Mouse (Mus musculus): ENCODE data around the gene Cx3cl1.

Cx3cl1 gene

DNA sequence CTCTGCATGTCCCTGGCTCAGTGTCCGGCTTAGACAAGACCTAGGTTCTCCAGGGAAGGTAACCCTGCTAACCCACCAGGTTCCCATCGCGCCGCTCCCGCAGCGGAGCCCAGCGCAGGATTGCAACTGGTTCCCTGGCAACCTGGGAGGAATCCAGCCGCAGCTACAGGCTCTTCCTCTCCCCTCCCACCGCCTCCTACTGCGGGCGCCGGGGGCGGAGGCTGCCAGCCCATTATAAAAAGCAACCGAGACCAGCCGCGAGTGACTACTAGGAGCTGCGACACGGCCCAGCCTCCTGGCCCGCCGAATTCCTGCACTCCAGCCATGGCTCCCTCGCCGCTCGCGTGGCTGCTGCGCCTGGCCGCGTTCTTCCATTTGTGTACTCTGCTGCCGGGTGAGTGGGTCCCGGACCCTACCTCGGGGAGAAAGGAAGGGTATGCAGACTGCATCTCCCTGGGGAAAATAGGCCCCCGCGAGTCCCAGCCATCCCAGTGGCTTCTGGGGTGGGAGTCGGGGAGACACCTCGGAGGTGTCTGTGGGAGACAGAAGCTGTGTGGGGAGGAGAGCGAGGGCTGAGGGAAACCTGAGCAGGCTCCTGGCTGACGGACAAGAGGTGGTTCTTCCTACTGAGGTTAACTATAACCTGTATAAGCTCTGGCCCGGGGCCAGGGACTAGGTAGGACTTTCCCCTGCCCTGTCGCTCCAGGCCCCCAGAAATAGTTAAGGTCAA, at the start of gene Cx3cl1:
Cx3cl1 (plus strand) TSS at position 69 of the 730 bp plus-strand sequence.
- in situ Hi-C loops (cut with MboI, MseI) = no loop called here

DNA sequence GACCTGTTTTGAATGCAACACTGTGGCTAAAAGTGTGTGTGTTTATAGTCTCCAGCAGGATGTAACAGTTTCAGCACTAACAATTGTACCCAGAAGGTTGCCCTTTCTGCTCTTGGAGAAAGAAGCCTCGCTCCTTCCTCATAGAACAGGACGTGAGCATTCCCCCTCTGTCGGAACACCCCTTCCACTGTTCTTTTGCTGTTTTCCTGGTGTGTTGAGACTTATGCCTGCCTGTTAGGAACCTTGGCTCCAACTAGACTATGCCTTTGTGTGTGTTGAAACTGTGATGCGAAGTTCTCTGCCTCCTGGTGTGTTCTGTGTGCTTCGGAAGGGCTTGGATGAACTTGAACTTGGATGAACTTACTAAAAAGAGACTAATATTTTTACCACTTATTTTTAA, 45.8 kb upstream of the Cx3cl1 start:
- in situ Hi-C loops (cut with MboI, MseI) = no loop called here

- in situ Hi-C loops (cut with MboI, MseI) = no loop called here
Measured at GRCm38 (mm10) chr8:94729301-94729700, 42.5 kb upstream of the Cx3cl1 start.

DNA sequence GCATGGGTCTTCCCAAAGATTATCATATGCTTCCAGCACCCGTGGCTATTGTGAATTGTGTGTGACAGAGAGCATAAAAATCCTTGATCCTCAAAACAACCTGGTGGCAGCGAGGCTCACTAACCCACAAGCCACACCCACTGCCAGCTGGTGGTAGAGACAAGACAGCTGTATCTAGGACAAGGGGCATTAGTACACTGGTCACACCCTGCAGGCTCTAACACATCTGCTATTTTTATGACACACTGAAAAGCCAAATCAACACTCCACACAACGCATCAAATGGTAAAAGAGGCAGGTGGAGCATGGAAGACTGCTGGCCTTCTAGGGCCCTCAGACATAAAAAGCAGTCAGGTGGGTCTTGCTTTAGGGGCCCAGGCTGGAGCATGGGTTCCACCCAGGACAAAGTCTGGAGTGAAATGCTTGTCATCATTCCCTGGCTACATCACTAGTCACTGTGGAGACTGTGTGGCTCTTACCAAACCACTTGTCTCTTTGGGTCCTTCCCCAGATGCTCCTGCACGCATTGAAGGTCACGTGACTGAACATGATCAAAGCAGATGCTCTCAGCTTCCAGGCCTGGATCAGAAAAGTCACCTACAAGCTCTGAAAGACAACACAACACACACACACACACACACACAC, 37.9 kb upstream of the Cx3cl1 start:
- in situ Hi-C loops (cut with MboI, MseI) = no loop called here

GRCm38 (mm10) chr8:94734735-94735350, 37.0 kb upstream of the Cx3cl1 start:
- in situ Hi-C loops (cut with MboI, MseI) = no loop called here

- in situ Hi-C loops (cut with MboI, MseI) = no loop called here
Measured at GRCm38 (mm10) chr8:94735426-94736094, 36.2 kb upstream of the Cx3cl1 start.

DNA sequence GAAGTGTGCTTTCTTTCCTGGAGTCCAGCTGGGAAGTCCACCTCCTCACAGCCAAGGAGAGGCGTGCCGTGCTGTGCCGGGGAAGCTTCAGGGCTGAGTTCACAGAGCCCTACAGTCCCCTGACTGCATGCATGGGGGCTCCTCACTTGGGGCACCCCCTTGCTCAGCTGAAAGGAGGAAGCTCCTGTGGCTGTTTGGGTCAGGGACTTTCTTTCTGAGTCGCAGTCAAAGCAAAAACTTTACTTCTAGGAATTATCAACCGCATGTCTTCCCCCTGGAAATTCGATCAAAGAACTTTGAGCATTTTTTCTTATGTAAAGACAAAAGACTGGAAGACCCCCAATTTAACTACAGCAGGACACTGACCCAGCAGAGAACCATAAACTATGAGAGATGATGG, 32.0 kb upstream of the Cx3cl1 start:
- in situ Hi-C loops (cut with MboI, MseI) = loop anchor here (10.0 kb wide), 1 partner anchor 445 kb away; no protein-coding TSS in a partner anchor

DNA sequence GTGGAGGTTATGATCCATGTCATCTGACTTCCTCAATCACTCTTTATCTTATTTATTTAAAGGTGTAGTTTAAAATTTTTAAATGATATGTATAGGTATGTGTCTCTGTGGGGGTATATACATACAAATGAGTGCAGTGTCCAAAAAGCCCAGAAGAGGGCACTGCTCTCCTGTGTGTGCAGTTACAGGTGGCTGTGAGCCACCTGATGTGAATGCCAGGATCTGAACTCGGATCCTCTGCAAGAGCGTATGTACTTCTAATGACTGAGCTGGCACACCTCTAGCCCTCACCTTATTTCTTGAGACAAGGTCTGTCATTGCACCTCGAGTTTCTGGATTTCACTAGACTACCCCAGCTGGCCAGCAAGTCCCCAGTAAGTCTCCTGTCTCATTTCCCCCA, 31.2 kb upstream of the Cx3cl1 start:
- in situ Hi-C loops (cut with MboI, MseI) = loop anchor here (10.0 kb wide), 1 partner anchor 444 kb away; no protein-coding TSS in a partner anchor

DNA sequence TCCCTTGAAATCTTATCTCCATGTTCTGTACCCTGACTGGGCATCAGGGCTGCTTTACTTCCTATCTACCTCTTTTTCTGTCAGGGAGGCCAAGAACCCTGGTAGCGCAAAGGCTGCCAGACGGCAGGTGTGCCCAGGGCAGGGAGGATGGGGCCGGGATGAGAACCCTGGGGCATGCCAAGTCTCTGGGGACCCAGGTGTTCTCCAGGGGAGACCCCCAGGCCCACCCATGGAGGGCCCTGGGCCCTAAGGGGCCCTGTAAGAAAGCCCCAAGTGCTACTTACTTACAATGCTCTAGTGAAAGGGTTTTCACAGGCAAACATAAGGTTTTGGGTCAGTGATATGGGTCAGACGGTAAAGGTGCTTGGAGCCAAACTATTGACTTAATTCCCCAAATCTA, 30.1 kb upstream of the Cx3cl1 start:
- in situ Hi-C loops (cut with MboI, MseI) = loop anchor here (10.0 kb wide), 1 partner anchor 443 kb away; no protein-coding TSS in a partner anchor

DNA sequence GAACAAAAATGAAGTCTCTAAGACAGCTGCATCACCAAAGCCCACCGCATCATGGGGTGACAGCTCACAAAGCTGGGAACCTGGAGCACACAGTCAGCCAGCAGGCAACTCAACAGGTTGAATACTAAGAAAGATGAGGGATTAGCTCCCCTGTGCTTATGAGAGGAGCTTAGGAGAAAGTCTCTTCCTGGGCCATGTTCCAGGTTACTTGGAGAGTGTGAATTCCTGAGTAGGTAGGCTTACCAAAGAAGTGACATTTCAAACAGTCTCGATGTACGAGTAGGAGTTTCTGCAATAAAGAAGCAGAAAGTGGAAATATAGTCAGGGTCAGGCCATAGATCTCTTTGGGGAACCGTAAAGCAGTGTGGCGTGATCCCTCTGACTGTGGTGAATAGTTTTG, 27.3 kb upstream of the Cx3cl1 start:
- in situ Hi-C loops (cut with MboI, MseI) = loop anchor here (10.0 kb wide), 1 partner anchor 440 kb away; no protein-coding TSS in a partner anchor

- in situ Hi-C loops (cut with MboI, MseI) = loop anchor here (10.0 kb wide), 1 partner anchor 440 kb away; no protein-coding TSS in a partner anchor
Measured at GRCm38 (mm10) chr8:94744972-94745371, 26.8 kb upstream of the Cx3cl1 start.

GRCm38 (mm10) chr8:94745476-94746184, 26.2 kb upstream of the Cx3cl1 start, which contains the start of gene Ccl22:
Ccl22 (plus strand) TSS chr8:94745590.
- in situ Hi-C loops (cut with MboI, MseI) = loop anchor here (10.0 kb wide), 1 partner anchor 439 kb away; no protein-coding TSS in a partner anchor

GRCm38 (mm10) chr8:94746832-94747231, 25.0 kb upstream of the Cx3cl1 start:
- in situ Hi-C loops (cut with MboI, MseI) = loop anchor here (10.0 kb wide), 1 partner anchor 438 kb away; no protein-coding TSS in a partner anchor

DNA sequence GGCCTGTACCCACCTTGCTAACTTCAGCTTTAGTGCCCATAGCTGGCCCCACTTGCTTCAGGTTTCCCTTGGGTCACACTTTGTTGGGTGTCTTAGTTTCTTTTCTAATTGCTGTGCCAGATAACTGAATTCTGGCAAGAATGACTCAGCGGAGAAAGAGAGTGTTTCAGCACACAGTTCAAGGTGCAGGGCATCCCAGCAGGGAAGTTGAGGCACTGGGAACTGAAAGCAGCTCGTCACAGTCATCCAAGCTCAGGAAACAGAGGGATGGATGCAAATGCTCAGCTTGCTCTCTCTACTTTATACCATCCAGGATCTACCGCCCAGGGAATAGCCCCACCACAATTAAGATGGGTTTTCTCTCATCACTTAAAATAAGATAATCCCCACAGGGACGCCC, 23.4 kb upstream of the Cx3cl1 start:
- in situ Hi-C loops (cut with MboI, MseI) = loop anchor here (10.0 kb wide), 1 partner anchor 436 kb away; no protein-coding TSS in a partner anchor

- in situ Hi-C loops (cut with MboI, MseI) = loop anchor here (10.0 kb wide), 2 partner anchors 435 to 805 kb away; no protein-coding TSS in a partner anchor
Measured at GRCm38 (mm10) chr8:94749942-94750341, 21.9 kb upstream of the Cx3cl1 start.

GRCm38 (mm10) chr8:94751023-94751849, 20.6 kb upstream of the Cx3cl1 start:
- in situ Hi-C loops (cut with MboI, MseI) = loop anchor here (10.0 kb wide), 1 partner anchor 804 kb away; no protein-coding TSS in a partner anchor

DNA sequence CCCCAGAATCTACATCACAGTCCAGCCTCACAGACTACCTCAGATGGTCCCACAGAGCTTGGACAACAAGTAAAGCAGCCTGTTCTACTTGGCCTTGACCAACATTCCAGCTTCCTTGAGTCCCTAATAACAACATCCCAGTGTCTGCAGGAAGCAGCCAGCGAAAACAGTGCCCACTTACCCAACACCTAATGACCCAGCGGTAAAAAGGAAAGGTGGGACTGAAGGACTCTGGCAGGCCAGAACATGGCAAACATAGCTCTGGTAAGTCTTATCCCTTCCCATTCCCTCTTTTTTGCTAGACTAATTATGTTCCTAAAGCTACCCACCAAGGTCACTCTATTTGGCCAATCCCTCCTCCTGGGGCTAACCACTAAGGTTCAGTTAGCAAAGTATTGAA, 17.8 kb upstream of the Cx3cl1 start:
- in situ Hi-C loops (cut with MboI, MseI) = loop anchor here (10.0 kb wide), 1 partner anchor 801 kb away; no protein-coding TSS in a partner anchor

DNA sequence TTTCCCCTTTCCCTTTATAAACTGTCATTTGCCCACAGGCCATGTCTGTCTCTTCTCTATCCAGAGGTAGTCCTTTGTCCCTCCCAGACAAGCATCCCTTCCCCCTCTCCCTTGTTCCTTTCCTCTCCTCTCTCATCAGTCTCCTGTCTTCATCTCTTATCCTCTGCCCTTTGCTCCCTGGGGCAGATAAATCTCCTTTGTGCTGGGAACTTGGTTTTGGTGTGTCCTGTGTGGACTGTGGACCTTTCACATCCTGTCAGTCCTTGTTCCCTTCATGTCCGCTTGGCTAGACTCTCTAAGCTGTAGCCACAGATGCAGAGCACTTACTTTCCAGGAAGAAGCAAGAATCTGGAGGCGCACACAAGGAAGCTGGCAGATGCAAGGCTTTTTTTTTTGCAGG, 17.3 kb upstream of the Cx3cl1 start:
- in situ Hi-C loops (cut with MboI, MseI) = loop anchor here (10.0 kb wide), 1 partner anchor 800 kb away; no protein-coding TSS in a partner anchor

DNA sequence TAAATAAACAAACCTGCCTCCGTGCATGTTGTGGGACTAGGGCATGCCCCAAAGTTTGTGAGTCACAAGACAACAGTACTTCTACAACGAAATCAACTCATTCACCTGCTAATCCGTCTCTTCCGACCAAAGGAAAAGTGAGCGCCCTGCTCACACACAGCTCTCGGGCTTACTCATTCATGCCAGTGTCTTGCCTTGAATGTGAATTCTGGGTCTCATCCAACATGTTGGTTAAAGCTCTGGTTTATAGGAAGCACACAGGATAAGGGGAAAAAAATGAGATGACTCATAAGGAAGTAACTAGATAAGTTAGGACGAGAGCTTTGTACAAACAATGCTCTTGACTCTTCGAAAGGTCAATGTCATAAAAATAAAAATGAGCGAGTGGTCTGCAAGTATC, 4.8 kb upstream of the Cx3cl1 start:
- in situ Hi-C loops (cut with MboI, MseI) = no loop called here

DNA sequence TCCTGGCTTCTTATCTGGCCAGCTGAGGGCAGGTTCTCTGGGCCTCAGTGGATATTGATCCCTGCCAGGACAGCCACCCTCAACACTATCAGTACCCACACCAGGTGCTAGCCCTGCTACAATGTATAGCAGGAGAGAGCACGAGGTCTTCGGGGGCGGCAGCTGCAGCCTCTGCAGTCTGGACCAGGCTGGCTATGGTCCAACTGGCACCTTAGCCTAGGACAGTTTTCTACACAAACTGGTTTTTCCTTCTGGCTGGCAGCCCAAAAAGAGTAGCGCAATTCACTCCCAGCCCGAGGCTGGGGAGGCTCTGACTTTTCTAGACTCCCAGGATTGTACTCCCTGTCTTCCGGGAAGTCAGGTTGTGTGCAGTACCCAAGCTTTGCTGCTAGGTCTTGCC, 864 bp upstream of the Cx3cl1 start:
- in situ Hi-C loops (cut with MboI, MseI) = no loop called here
